Mouse (Mus musculus): Measurements from ENCODE around the gene Mgll. TPM values are rescaled to one million over a fixed set of nuclear protein-coding genes. Genes with fewer than 3 reads are reported as not detected.

Mgll gene
- total RNA-seq, 2 experiments from 2014 or later = 162 to 172 TPM

Other genes starting within 250 kb of the Mgll start
- 10 to 100 TPM; 71.6 to 79.5 TPM for gene Sec61a1, start 205.5 kb upstream of the Mgll start, total RNA-seq (2021)
- under 1 TPM; 0.49 to 0.63 TPM for gene Kbtbd12, start 86.5 kb upstream of the Mgll start, total RNA-seq (2021)
- gene Abtb1, start 117.6 kb downstream of the Mgll start, total RNA-seq (2021) = 10 to 100 TPM; 38.8 to 44.3 TPM
- gene Podxl2, start 150.6 kb downstream of the Mgll start, total RNA-seq (2021) = 100 to 1,000 TPM; 202 to 219 TPM
- gene Mcm2, start 174.4 kb downstream of the Mgll start, total RNA-seq (2021) = 1 to 10 TPM; 3.7 to 6.8 TPM
- 10 to 100 TPM; 45.5 to 47.2 TPM for gene Tpra1, start 177.8 kb downstream of the Mgll start, total RNA-seq (2021)